Mouse (Mus musculus) brown adipose tissue, adult 24 weeks (tissue): Measurements from ENCODE around the gene Cd46. TPM values are rescaled to one million over a fixed set of nuclear protein-coding genes. Genes with fewer than 3 reads are reported as not detected.

Source experiments
- H3K27ac ChIP-seq: fragments of 200-500 bp; replicated peaks from 2 replicates; pipeline ENCODE4 v1.5.1; 2012; ENCODE audit warnings: low read depth, mild to moderate bottlenecking, low read length
- H3K4me1 ChIP-seq: fragments of 200-500 bp; 2 replicates; pipeline ENCODE4 v1.6.1; 2012; ENCODE audit warnings: low read length, mixed read lengths; ENCODE audit not compliant: control insufficient read depth, insufficient read depth, insufficient read length
- H3K4me3 ChIP-seq: fragments of 200-500 bp; 2 replicates; pipeline ENCODE4 v1.5.1; 2012; ENCODE audit warnings: low read depth, mild to moderate bottlenecking, low read length, moderate library complexity; ENCODE audit not compliant: insufficient read depth
- polyA plus RNA-seq: library from polyadenylated mRNA; stranded (reverse); fragments of >200 nt; gene quantifications from 2 replicates; pipeline ENCODE4 v1.2.4, GENCODE M21; 2012; ENCODE audit not compliant: missing spikeins, insufficient read depth, insufficient read length

The Cd46 gene
- polyA plus RNA-seq, 1 experiment: 1.1 TPM

DNA sequence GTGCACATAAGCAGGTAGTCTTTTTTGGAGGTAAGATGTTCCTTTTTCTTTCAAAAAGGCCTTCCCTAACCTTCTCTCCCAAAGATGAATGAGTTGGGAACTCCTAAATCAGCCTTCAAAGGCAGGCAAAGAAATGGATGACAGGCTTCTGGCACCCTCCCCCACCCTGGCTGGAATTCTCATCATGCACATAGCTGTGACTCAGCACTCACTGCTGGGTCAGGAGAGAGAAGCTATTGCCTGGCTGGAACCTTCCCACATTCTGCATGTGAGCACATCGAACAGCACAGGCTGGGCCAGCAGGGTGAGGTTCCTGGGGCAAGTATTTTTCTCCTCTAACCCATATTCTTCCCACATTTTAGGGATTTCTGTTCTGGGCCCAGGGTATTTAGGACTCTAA is 58.1 kb downstream of the Cd46 start:
- Histone ChIP-seq H3K4me3 (no peak overlapping the region), H3K27ac (peak overlapping the region; percentile 36; the same call in 1 of the 2 replicates)

DNA sequence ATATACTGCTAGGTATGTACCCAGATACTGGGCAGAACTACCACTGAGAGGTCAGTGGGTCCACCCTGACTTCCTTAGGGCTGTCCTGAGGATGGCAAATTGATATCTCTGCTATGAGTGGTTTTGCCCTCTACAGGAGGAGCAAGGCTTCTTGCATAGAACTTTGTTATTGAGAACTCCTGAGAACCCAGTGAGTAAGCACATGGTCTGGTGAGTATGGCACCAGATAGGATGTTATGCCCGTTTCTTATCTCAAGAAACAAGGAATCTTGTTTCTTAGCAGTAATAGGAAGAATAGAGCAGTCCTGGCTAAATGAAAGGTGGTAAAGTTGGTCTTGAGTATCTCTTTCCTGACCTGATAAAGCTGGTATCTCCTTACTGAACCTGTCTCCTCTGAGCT is 59.3 kb downstream of the Cd46 start:
- Histone ChIP-seq H3K4me1 (no peaks in the 10 kb centered on the region), H3K27ac (0 out of 2 replicates have a peak overlapping the region, but pooled peaks have one; percentile 2), H3K4me3 (no peak overlapping the region)

More for the DNA sequence above, 58.1 kb downstream of the Cd46 start:
- no peaks in the 10 kb centered on the region for H3K4me1 ChIP-seq

DNA sequence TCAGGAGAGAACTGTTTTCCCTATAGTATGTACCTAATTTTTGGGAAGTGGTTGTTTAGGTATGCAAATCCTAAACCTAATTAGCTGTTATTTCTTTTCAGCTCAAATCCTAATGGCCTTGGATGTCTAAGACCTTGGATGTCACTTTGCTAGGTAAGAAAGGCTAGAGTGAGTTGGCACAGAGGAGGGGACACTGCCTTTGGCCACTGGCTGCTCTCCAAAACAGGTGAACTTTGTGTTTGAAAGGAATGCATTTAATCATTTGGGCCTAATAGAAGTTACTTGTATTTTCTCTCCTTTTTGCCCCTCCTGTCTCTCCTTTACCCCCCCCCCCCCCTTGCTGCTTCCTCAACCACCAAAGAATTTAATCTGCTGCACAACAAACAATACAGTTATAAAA is 60.3 kb downstream of the Cd46 start:
- Histone ChIP-seq H3K4me3 (no peak overlapping the region), H3K27ac (no peak overlapping the region), H3K4me1 (no peaks in the 10 kb centered on the region)

DNA sequence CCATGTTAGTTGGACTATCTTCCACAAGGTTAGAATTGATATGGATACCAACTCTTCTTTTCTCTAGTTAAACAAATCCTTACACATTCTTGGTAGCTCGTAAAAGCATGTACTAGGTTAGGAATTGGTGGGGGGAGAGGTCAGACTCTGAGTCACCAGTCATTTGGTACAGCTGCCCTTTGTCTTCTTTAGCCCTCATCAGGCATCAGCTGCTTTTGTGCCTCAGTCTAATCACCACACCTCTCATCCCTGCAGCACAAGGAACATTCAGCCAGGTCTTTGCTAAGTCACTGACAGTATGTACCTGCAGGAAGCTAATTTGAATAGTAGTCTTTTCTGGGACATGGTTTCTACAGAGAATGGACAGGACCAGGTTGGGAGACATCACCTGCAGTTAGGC is 64.5 kb downstream of the Cd46 start:
- H3K4me1 ChIP-seq: no peaks in the 10 kb centered on the region
- H3K4me3 ChIP-seq: no peak overlapping the region
- no peak overlapping the region for H3K27ac ChIP-seq

DNA sequence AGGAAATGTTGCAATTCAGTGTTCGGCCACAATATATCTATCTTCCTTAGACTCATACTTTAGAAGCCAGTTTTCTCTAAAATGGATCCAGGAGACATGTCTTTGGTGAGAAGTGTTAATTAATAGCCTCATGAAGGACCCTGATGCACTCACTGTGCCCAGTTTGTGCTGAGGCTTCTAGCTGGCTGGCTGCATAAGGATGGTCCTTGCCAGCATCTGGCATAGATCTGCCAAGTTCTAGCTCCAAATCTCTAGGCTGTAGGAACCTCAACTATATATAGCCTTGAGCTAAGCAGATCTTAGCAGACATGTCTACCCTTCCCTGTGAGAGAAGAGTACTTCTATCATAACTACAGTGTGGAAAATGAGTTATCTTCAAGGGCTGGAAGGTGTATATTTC is 68.2 kb downstream of the Cd46 start:
- no peak overlapping the region for H3K4me3 ChIP-seq
- no peak overlapping the region for H3K27ac ChIP-seq
- peaks cover 5% of the 10 kb centered on the region for H3K4me1 ChIP-seq

DNA sequence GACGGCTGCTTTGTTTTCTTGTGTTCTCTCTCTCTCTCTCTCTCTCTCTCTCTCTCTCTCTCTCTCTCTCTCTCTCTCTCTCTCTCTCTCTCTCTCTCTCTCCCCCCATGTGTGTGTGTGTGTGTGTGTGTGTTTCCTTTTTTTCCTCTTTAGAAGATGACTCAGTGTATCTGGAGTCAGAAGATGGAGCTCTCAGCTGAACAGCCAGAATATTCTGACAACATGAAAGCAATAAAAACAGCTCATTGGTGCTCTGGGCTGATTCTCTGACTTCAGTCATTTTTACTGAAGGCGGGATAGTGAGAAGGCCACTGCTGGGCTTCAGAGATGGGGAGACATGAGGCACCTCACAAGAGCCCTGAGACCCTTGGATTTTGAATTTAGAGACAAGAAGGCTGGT is 70.2 kb downstream of the Cd46 start:
- Histone ChIP-seq H3K4me1 (peaks cover 7% of the 10 kb centered on the region), H3K27ac (no peak overlapping the region), H3K4me3 (no peak overlapping the region)

DNA sequence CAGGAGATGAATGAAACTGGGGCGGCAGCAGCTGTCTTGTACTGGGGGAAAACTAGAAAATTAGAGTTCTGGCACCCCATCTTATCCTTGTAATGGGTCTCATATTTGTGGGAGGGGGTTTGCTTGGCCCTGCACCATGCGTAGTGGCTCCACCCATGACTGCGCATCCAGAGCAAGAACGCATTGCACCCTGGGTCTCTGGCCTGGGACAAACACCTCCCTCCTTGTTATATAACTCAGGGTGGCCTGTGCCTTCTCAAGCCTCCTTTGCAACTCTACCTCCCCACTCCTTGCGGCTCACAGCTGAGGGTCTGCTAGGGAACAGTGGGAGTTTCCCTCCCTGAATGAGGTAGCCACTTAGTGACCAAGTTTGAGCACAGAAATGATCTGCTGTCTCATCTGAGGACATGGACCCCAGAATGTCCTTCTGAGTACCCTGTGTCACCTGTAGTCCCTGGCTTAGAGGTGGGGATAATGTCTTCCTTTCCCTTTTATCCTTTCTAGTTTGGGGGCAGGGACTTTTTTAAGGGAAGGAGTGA is 72.9 kb downstream of the Cd46 start:
- H3K4me1 ChIP-seq: peaks cover 19% of the 10 kb centered on the region
- no peak overlapping the region for H3K27ac ChIP-seq
- no peak overlapping the region for H3K4me3 ChIP-seq

DNA sequence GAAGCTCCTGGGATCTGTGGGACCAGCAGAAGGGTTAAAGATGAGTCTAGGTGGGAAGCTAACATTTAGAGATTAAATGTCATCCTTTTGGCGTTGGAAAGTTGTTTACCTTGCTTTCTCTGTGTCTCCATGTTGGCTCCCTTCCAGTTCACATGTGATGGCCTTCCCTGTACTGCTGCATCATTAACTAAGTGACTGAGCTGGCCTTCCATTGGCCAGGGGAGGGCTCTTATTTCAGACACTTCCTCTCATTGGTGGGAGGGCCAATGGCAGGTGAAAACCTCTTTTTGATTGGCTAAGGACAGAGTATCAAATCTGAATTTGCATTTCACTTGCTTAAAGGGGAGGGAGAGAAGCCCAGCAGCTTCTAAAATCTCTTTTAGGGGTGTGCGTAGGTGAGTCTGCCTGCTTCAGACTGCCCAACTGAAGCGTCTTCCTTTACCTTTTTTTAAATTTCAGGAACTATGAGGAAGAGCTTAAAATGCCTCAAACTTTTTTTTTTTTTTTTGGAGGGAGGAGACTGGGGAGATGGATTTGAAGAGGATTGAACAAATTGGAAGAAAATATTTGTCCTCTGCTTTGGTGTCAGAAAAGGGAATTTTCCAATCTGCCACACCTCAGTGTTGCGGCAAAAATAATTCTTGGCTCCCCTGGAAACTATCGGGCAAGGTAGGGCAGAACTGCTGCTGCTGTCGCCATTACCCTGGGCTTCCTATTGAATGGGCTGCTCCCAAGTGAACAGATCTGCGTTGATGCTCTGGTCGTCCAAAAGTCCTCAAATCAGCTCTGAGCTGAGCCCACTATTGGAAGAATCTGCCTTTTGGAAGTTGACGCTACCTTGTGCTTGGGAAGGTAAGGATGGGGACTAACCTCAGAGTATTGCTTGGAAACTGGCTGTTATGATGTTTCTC is 73.7 kb downstream of the Cd46 start:
- Histone ChIP-seq H3K4me3 (peak overlapping the region; percentile 58), H3K27ac (peak overlapping the region; percentile 87), H3K4me1 (peaks cover 20% of the 10 kb centered on the region)

DNA sequence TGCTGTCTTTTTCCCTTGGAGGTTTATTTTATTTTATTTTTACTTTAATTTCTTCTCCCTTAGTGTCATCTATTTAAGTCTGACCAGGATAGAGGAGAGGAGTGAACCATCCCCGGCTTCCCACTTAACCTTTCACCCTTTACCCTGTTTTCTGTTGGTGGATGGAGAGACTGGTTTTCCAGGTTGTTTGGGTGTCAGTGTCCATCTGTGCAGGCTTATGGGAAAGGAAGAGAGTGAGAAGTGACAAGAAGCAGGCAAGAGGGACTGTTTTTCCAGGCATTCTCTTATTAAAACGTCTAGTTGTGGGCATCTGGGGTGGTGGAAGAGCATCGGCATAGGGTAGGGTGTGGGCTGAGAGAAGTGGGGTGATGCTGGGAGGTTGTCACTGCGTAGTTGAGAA is 74.4 kb downstream of the Cd46 start:
- Histone ChIP-seq H3K4me1 (peaks cover 20% of the 10 kb centered on the region), H3K27ac (peak overlapping the region; percentile 87), H3K4me3 (peak overlapping the region; percentile 58)

DNA sequence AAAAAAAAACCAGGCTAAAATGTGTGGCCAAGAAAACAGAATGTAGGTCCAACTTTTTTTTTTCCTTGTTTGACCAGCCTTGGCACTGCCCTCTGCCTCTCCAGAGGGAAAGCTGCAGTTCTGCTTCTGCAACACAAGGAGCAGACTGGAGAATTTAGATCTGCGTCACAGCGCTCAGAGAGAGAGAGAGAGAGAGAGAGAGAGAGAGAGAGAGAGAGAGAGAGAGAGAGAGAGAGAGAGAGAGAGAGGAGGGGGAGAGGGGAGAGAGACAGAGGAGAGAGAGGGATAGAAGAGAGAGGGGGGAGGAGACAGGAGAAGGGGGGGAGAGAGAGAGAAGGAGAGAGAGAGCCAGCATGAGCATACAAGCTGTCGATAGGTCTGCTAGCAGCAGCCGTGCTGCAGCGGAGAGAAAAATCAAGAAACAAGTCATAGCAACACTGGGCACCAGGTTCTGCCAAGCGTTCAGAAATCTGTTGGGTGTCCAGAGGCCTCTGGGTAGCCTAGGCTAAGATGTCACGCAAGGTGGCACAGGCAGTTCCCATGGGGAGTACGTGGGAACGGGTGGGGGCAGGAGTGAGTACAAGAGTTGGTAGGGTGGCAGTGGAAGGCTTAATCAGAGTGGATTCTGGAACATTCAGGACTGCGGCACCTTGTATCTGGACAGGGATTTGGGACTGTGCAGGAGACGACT is 75.1 kb downstream of the Cd46 start:
- Histone ChIP-seq H3K4me1 (peaks cover 20% of the 10 kb centered on the region), H3K27ac (peak overlapping the region; percentile 87), H3K4me3 (peak overlapping the region; percentile 58)

DNA sequence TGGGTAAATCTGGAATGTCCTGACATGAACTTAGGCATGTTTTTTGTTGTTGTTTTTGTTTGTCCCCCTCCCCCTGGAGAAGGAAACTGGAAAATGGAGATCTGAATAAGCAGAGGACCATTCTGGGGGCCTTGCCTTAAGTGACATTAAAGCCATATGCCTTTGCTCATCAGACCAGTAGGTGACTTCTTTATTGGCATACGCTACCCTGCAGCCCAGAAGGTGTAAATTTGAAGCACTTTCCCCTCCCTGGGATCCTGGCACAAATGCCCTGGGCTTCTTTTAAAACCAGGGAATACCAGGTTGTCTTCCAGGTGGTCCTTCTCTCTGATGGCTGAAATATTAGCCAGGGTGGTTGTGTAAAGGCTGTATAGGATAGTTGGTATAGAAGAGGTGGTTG is 76.8 kb downstream of the Cd46 start:
- Histone ChIP-seq H3K4me1 (peaks cover 20% of the 10 kb centered on the region), H3K4me3 (no peak overlapping the region), H3K27ac (peak overlapping the region; percentile 36)

DNA sequence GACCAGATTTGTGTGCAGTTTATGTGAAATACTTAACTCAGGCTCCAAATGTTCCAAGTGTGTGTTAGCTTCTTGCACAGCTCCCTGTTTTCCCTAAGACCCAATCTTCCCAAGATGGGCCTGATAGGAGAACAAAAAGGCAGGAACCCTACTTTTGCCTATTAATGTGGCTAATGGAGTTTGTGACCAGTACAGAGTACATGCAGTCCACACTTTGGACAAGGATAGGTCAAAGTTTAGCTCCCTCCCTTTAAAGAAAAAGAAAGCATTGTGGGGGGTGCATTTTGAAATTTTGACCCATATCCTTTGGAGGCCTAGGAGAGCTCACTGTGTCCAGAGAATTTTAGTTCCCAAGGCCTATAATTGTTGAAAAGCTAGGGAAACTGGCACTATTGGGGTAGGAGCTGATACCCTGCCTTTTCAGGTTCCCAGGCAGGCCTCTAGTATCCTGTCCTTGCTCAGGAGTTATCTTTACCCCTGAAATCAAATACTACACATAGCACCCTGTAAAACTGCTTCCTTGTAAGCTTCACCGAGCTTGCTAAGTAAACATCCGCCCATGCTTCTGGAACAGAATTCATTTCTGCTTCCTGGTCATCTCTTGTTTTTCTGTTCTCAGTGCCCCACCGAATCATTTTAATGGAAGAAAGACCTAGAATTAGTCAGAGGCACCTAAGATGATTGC is 77.7 kb downstream of the Cd46 start:
- Histone ChIP-seq H3K4me3 (no peak overlapping the region), H3K27ac (peak overlapping the region; percentile 52), H3K4me1 (peaks cover 19% of the 10 kb centered on the region)

DNA sequence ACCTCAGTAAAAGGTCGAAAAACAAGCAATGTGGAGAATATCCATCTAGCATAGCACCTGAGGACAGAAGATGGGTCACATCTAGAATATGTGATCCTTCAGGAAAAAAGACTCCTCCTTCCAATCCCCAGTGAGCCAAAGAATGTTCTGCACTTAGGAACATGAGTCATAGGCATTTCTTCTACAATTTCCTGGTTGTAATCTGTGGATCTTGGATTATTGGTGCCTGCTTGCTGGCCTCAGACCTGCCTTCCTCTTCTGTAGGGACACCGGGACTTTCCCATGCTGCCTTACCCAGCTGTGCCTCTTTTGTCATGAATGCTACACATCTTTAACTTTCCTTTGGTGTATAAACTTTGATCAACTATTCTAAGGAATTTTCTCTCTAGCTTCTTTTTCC is 79.5 kb downstream of the Cd46 start:
- Histone ChIP-seq H3K4me3 (no peak overlapping the region), H3K27ac (0 out of 2 replicates have a peak overlapping the region, but pooled peaks have one; percentile 28), H3K4me1 (peaks cover 13% of the 10 kb centered on the region; the same call in 1 of the 2 replicates)

DNA sequence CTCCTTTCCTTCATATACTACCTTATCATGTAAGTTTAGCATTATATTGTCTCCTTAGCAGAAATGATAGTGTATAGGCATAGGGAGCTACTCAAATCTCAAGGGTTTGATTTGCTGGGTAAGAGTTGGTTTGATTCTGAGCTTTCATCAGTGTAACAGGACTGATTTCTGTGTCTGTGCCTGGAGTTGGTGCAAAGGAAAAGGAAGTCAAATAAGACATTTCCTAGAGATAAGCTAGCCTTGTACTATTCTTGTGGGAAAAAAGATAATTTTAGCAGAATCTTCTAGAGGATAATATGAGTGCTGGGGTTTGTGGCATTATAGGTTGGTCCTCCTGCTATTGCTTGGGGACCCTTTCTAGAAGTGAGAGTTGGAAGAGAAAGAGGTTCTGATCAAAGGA is 85.8 kb downstream of the Cd46 start:
- Histone ChIP-seq H3K4me1 (peaks cover 9% of the 10 kb centered on the region), H3K27ac (peak overlapping the region; percentile 39; the same call in 1 of the 2 replicates), H3K4me3 (no peak overlapping the region)

DNA sequence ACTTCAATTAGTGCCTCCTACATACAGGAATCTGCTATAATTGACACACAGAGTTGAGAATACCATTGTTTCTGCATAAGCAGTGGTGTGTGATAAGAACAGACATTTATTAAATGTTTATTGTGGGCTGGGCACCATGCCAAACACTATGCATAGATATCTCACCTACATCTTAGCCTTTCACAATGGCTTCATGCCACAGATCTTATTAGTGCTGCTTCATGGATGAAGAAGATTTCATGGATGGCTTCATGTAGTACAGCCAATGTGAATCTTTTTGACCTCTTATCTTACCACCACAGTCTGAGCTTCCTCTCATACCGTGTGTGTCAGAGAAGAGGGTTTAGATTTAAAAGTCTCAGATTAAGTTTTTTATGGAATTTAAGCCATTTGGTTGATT is 87.9 kb downstream of the Cd46 start:
- Histone ChIP-seq H3K4me3 (no peak overlapping the region), H3K4me1 (peaks cover 9% of the 10 kb centered on the region), H3K27ac (no peak overlapping the region)
